Mouse (Mus musculus): ENCODE data around the gene 9130230L23Rik.

DNA sequence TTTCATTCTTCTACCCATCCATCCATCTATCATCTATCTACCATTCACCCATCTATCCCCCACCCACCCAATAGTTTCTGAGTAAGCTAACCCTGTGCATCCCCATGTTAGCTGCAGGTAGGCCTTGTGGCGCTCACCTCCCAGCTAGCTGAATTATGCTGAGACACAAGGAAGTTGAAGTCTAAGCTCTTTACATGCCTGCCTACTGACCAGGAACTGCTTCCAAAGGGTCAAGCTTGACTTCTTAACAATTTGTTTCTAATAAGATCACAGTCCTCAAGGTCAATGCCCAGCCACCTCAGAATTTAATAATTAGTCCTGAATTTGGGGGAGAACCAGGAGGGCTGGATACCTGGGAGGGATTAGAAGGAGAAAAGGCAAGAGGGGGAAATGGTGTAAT, 28.7 kb upstream of the 9130230L23Rik start:
- TF ChIP-seq CTCF (IDR thresholded peaks at IDR 0.05), result no peak
- TF ChIP-seq EP300 (IDR thresholded peaks at IDR 0.05), result no peak
